Mouse (Mus musculus): ENCODE measurements around the gene Zfand3. TPM values are rescaled to one million over a fixed set of nuclear protein-coding genes. Genes with fewer than 3 reads are reported as not detected.

Zfand3 gene
- polyA plus RNA-seq, 1 experiment from 2014 or later = 49.1 TPM

- Histone ChIP-seq H3K9me3 (ENCODE audit: control insufficient read depth, low read length) (no peaks in the 10 kb centered on the region), H3K4me3 (ENCODE audit: low read length) (no peak overlapping the region), H3K27ac (ENCODE audit: low read depth, low read length) (no peak overlapping the region), H3K4me1 (ENCODE audit: control insufficient read depth, insufficient read depth, low read length) (peaks cover 30% of the 10 kb centered on the region), H3K4me2 (replicated peaks; ENCODE audit: low read depth, low read length) (no peak overlapping the region; the same call in 1 of the 2 replicates), H3K9ac (ENCODE audit: low read depth, low read length) (no peak overlapping the region), H3K27me3 (ENCODE audit: control insufficient read depth, insufficient read depth, low read length) (no peaks in the 10 kb centered on the region), H3K36me3 (ENCODE audit: control insufficient read depth, insufficient read depth, low read length) (no peaks in the 10 kb centered on the region)
- no peak for ATAC-seq (ENCODE audit: low FRiP score, low TSS enrichment)
- WGBS = 81% methylated on average over 2 of the region's 2 CpGs
Measured at GRCm38 (mm10) chr17:30006877-30007276, 2.3 kb downstream of the Zfand3 start.

- 56% methylated on average over 6 of the region's 6 CpGs for WGBS
- Histone ChIP-seq H3K9me3 (ENCODE audit: control insufficient read depth, low read length) (no peaks in the 10 kb centered on the region), H3K36me3 (ENCODE audit: control insufficient read depth, insufficient read depth, low read length) (no peaks in the 10 kb centered on the region), H3K27ac (ENCODE audit: low read depth, low read length) (no peak overlapping the region), H3K4me1 (ENCODE audit: control insufficient read depth, insufficient read depth, low read length) (peaks cover 30% of the 10 kb centered on the region), H3K27me3 (ENCODE audit: control insufficient read depth, insufficient read depth, low read length) (no peaks in the 10 kb centered on the region), H3K9ac (ENCODE audit: low read depth, low read length) (no peak overlapping the region), H3K4me3 (ENCODE audit: low read length) (no peak overlapping the region), H3K4me2 (replicated peaks; ENCODE audit: low read depth, low read length) (no peak overlapping the region)
- ATAC-seq (ENCODE audit: low FRiP score, low TSS enrichment) = no peak
Measured at GRCm38 (mm10) chr17:30007883-30008282, 3.4 kb downstream of the Zfand3 start.

DNA sequence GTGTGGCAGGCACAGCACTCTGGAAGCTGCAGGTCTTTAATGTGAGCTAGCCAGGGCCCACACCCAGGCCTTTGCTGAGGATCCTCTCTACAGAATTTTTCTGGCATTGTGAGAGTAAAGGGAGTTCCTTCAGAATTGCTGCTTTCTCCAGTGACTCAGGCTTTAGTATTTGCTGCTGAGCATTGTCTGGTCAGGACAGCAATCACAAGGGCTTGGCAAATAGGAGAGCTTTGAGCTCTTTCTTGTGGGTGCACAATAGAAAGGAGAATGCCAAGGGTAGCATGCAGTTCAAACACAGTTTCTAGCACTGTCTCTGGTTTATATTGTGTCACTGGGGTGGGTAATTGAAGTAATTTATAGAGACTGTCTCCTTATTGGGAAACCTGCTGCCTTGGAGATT lies 3.9 kb downstream of the Zfand3 start:
- no peak overlapping the region for H3K9ac ChIP-seq (ENCODE audit: low read depth, low read length)
- H3K4me1 ChIP-seq (ENCODE audit: control insufficient read depth, insufficient read depth, low read length) = peaks cover 28% of the 10 kb centered on the region
- H3K36me3 ChIP-seq (ENCODE audit: control insufficient read depth, insufficient read depth, low read length) = no peaks in the 10 kb centered on the region
- H3K27ac ChIP-seq (ENCODE audit: low read depth, low read length) = no peak overlapping the region
- H3K9me3 ChIP-seq (ENCODE audit: control insufficient read depth, low read length) = no peaks in the 10 kb centered on the region
- no peaks in the 10 kb centered on the region for H3K27me3 ChIP-seq (ENCODE audit: control insufficient read depth, insufficient read depth, low read length)
- H3K4me2 ChIP-seq (replicated peaks; ENCODE audit: low read depth, low read length) = no peak overlapping the region
- ATAC-seq (ENCODE audit: low FRiP score, low TSS enrichment) = no peak
- no peak overlapping the region for H3K4me3 ChIP-seq (ENCODE audit: low read length)

DNA sequence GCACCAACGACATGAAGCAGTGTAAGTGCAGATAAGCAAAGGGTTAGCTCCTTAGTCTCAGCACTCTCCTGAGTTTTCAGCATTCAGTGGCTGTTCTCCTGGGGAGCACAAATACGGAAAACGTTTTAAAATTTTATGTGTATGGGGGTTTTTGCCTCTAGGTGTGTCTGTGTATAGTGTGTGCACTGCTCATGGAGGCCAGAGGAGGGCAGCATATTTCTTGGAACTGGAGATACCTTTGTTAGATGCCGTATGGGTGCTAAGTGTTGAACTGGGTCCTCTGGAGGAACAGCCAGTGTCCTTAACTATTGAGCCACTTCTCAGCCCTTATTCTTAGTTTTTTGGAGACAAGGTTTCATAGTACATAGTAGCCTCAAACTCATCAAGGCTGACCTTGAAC lies 10.1 kb downstream of the Zfand3 start:
- 94% methylated on average over 4 of the region's 4 CpGs for WGBS
- peaks cover 11% of the 10 kb centered on the region; the same call in 1 of the 2 replicates for H3K4me1 ChIP-seq (ENCODE audit: control insufficient read depth, insufficient read depth, low read length)
- ATAC-seq (ENCODE audit: low FRiP score, low TSS enrichment) = no peak
- H3K9me3 ChIP-seq (ENCODE audit: control insufficient read depth, low read length) = no peaks in the 10 kb centered on the region
- H3K9ac ChIP-seq (ENCODE audit: low read depth, low read length) = no peak overlapping the region
- H3K27ac ChIP-seq (ENCODE audit: low read depth, low read length) = no peak overlapping the region
- H3K4me2 ChIP-seq (replicated peaks; ENCODE audit: low read depth, low read length) = no peak overlapping the region
- 0 out of 2 replicates have a peak, but pooled peaks cover 2% of the 10 kb centered on the region for H3K36me3 ChIP-seq (ENCODE audit: control insufficient read depth, insufficient read depth, low read length)
- no peak overlapping the region for H3K4me3 ChIP-seq (ENCODE audit: low read length)
- H3K27me3 ChIP-seq (ENCODE audit: control insufficient read depth, insufficient read depth, low read length) = no peaks in the 10 kb centered on the region

GRCm38 (mm10) chr17:30018927-30019610 lies 14.5 kb downstream of the Zfand3 start:
- Histone ChIP-seq H3K9me3 (ENCODE audit: control insufficient read depth, low read length) (no peaks in the 10 kb centered on the region), H3K27me3 (ENCODE audit: control insufficient read depth, insufficient read depth, low read length) (no peaks in the 10 kb centered on the region), H3K4me2 (replicated peaks; ENCODE audit: low read depth, low read length) (no peak overlapping the region), H3K4me1 (ENCODE audit: control insufficient read depth, insufficient read depth, low read length) (peaks cover 13% of the 10 kb centered on the region; the same call in 1 of the 2 replicates), H3K4me3 (ENCODE audit: low read length) (no peak overlapping the region), H3K36me3 (ENCODE audit: control insufficient read depth, insufficient read depth, low read length) (0 out of 2 replicates have a peak, but pooled peaks cover 2% of the 10 kb centered on the region), H3K27ac (ENCODE audit: low read depth, low read length) (peak overlapping the region; percentile 24; the same call in 1 of the 2 replicates), H3K9ac (ENCODE audit: low read depth, low read length) (no peak overlapping the region)
- ATAC-seq (ENCODE audit: low FRiP score, low TSS enrichment) = no peak
- 62% methylated on average over 12 of the region's 12 CpGs for WGBS

- H3K27ac ChIP-seq (ENCODE audit: low read depth, low read length) = no peak overlapping the region
- no peak overlapping the region for H3K4me3 ChIP-seq (ENCODE audit: low read length)
- H3K9ac ChIP-seq (ENCODE audit: low read depth, low read length) = no peak overlapping the region
- H3K4me1 ChIP-seq (ENCODE audit: control insufficient read depth, insufficient read depth, low read length) = peaks cover 13% of the 10 kb centered on the region; the same call in 1 of the 2 replicates
- H3K36me3 ChIP-seq (ENCODE audit: control insufficient read depth, insufficient read depth, low read length) = no peaks in the 10 kb centered on the region
- no peaks in the 10 kb centered on the region for H3K9me3 ChIP-seq (ENCODE audit: control insufficient read depth, low read length)
- WGBS = 86% methylated on average over 6 of the region's 6 CpGs
- no peak overlapping the region for H3K4me2 ChIP-seq (replicated peaks; ENCODE audit: low read depth, low read length)
- H3K27me3 ChIP-seq (ENCODE audit: control insufficient read depth, insufficient read depth, low read length) = no peaks in the 10 kb centered on the region
- no peak for ATAC-seq (ENCODE audit: low FRiP score, low TSS enrichment)
Measured at GRCm38 (mm10) chr17:30019942-30020341, 15.4 kb downstream of the Zfand3 start.

DNA sequence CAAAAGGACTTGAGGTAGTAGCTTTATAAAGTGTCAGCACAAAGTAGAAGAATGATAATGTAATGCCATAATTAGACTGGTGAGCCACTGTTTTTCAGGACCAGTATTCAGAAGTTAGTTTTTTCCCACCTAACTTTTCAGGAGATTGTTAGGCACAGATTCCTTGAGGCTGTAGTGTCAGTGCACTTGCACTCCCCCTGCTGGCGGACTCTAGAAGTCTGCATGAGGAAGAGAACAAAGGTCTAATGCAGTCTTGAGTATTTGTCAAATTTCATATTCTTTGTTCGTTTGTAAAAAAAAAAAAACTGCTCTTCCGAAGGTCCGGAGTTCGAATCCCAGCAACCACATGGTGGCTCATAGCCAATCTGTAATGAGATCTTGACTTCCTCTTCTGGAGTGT lies 20.1 kb downstream of the Zfand3 start:
- Histone ChIP-seq H3K4me2 (replicated peaks; ENCODE audit: low read depth, low read length) (no peak overlapping the region), H3K4me3 (ENCODE audit: low read length) (no peak overlapping the region), H3K4me1 (ENCODE audit: control insufficient read depth, insufficient read depth, low read length) (peaks cover 47% of the 10 kb centered on the region), H3K27ac (ENCODE audit: low read depth, low read length) (no peak overlapping the region), H3K36me3 (ENCODE audit: control insufficient read depth, insufficient read depth, low read length) (no peaks in the 10 kb centered on the region), H3K9ac (ENCODE audit: low read depth, low read length) (no peak overlapping the region), H3K27me3 (ENCODE audit: control insufficient read depth, insufficient read depth, low read length) (no peaks in the 10 kb centered on the region), H3K9me3 (ENCODE audit: control insufficient read depth, low read length) (no peaks in the 10 kb centered on the region)
- ATAC-seq (ENCODE audit: low FRiP score, low TSS enrichment) = no peak
- WGBS = 63% methylated on average over 5 of the region's 5 CpGs

DNA sequence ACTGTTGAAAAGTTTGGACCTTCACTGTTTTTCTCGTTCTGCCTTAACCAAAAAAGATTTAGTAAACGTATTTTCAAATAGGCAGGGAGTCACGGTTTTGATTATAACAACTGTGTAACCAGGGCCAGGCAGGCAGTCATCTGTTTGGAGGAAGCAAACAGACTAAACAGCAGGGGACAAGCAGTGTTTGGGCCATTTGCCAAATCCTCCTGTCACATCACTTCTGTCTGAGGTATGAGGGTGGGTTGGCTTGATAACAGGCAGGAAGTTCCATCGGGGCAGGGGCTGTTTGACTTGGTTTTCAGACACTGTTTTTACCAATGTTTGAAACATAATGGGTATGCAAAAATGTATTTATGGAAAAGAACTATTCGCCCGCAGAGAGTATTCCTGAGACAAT lies 22.1 kb downstream of the Zfand3 start:
- Histone ChIP-seq H3K9me3 (ENCODE audit: control insufficient read depth, low read length) (no peaks in the 10 kb centered on the region), H3K27ac (ENCODE audit: low read depth, low read length) (peak overlapping the region; percentile 42; the same call in 1 of the 2 replicates), H3K4me1 (ENCODE audit: control insufficient read depth, insufficient read depth, low read length) (peaks cover 51% of the 10 kb centered on the region), H3K27me3 (ENCODE audit: control insufficient read depth, insufficient read depth, low read length) (no peaks in the 10 kb centered on the region), H3K9ac (ENCODE audit: low read depth, low read length) (no peak overlapping the region), H3K4me3 (ENCODE audit: low read length) (no peak overlapping the region), H3K4me2 (replicated peaks; ENCODE audit: low read depth, low read length) (no peak overlapping the region), H3K36me3 (ENCODE audit: control insufficient read depth, insufficient read depth, low read length) (no peaks in the 10 kb centered on the region)
- no peak for ATAC-seq (ENCODE audit: low FRiP score, low TSS enrichment)
- WGBS = 52% methylated on average over 6 of the region's 6 CpGs

GRCm38 (mm10) chr17:30027343-30028029 lies 23.0 kb downstream of the Zfand3 start:
- ATAC-seq (ENCODE audit: low FRiP score, low TSS enrichment) = peak; percentile 60; the same call in 1 of the 2 replicates
- H3K4me1 ChIP-seq (ENCODE audit: control insufficient read depth, insufficient read depth, low read length) = peaks cover 49% of the 10 kb centered on the region
- 60% methylated on average over 1 of the region's 1 CpGs for WGBS

More at GRCm38 (mm10) chr17:30027343-30028029, 23.0 kb downstream of the Zfand3 start:
- H3K9ac ChIP-seq (ENCODE audit: low read depth, low read length) = no peak overlapping the region
- H3K4me2 ChIP-seq (replicated peaks; ENCODE audit: low read depth, low read length) = no peak overlapping the region
- H3K9me3 ChIP-seq (ENCODE audit: control insufficient read depth, low read length) = no peaks in the 10 kb centered on the region
- H3K4me3 ChIP-seq (ENCODE audit: low read length) = no peak overlapping the region
- H3K27me3 ChIP-seq (ENCODE audit: control insufficient read depth, insufficient read depth, low read length) = no peaks in the 10 kb centered on the region
- peak overlapping the region; percentile 67; the same call in 1 of the 2 replicates for H3K27ac ChIP-seq (ENCODE audit: low read depth, low read length)
- no peaks in the 10 kb centered on the region for H3K36me3 ChIP-seq (ENCODE audit: control insufficient read depth, insufficient read depth, low read length)
